Mouse (Mus musculus): ENCODE data around the gene Abtb1.

The Abtb1 gene

GRCm38 (mm10) chr6:88829579-88829978, 12.2 kb downstream of the Abtb1 start:
- DNase-seq (ENCODE audit: low read depth, low spot score), result no peak

GRCm38 (mm10) chr6:88828206-88829009, 13.4 kb downstream of the Abtb1 start:
- no peak for DNase-seq (ENCODE audit: low read depth, low spot score)

GRCm38 (mm10) chr6:88827395-88828205, 14.2 kb downstream of the Abtb1 start:
- no peak for DNase-seq (ENCODE audit: low read depth, low spot score)

- no peak for DNase-seq (ENCODE audit: low read depth, low spot score)
Observed at GRCm38 (mm10) chr6:88826965-88827364, 14.8 kb downstream of the Abtb1 start.

GRCm38 (mm10) chr6:88826545-88826944, 15.2 kb downstream of the Abtb1 start:
- DNase-seq (ENCODE audit: low read depth, low spot score), result no peak

- DNase-seq (ENCODE audit: low read depth, low spot score), result no peak
Observed at GRCm38 (mm10) chr6:88826088-88826487, 15.7 kb downstream of the Abtb1 start.

- DNase-seq (ENCODE audit: low read depth, low spot score), result no peak
Observed at GRCm38 (mm10) chr6:88824183-88824582, 17.6 kb downstream of the Abtb1 start.

- DNase-seq (ENCODE audit: low read depth, low spot score), result no peak
Observed at GRCm38 (mm10) chr6:88821901-88822300, 19.9 kb downstream of the Abtb1 start.

- no peak for DNase-seq (ENCODE audit: low read depth, low spot score)
Observed at GRCm38 (mm10) chr6:88821294-88821693, 20.5 kb downstream of the Abtb1 start.

GRCm38 (mm10) chr6:88820853-88821252, 20.9 kb downstream of the Abtb1 start:
- DNase-seq (ENCODE audit: low read depth, low spot score), result no peak

GRCm38 (mm10) chr6:88816913-88817312, 24.9 kb downstream of the Abtb1 start:
- no peak for DNase-seq (ENCODE audit: low read depth, low spot score)

GRCm38 (mm10) chr6:88815489-88815888, 26.3 kb downstream of the Abtb1 start:
- no peak for DNase-seq (ENCODE audit: low read depth, low spot score)

- no peak for DNase-seq (ENCODE audit: low read depth, low spot score)
Observed at GRCm38 (mm10) chr6:88815036-88815435, 26.7 kb downstream of the Abtb1 start.

GRCm38 (mm10) chr6:88813832-88814231, 28.0 kb downstream of the Abtb1 start:
- no peak for DNase-seq (ENCODE audit: low read depth, low spot score)

GRCm38 (mm10) chr6:88812886-88813285, 28.9 kb downstream of the Abtb1 start:
- peak; percentile 78 for DNase-seq (ENCODE audit: low read depth, low spot score)

- DNase-seq (ENCODE audit: low read depth, low spot score), result no peak
Observed at GRCm38 (mm10) chr6:88811880-88812400, 29.8 kb downstream of the Abtb1 start.

GRCm38 (mm10) chr6:88811396-88811795, 30.4 kb downstream of the Abtb1 start:
- no peak for DNase-seq (ENCODE audit: low read depth, low spot score)

GRCm38 (mm10) chr6:88810291-88810690, 31.5 kb downstream of the Abtb1 start:
- no peak for DNase-seq (ENCODE audit: low read depth, low spot score)

GRCm38 (mm10) chr6:88809091-88810037, 32.4 kb downstream of the Abtb1 start:
- peak; percentile 44 for DNase-seq (ENCODE audit: low read depth, low spot score)

GRCm38 (mm10) chr6:88804966-88805577, 36.7 kb downstream of the Abtb1 start:
- DNase-seq (ENCODE audit: low read depth, low spot score), result no peak

Data from R1 (cell line).